ENCODE assay signal across 12 mouse cellular contexts in the genomic region with DNA sequence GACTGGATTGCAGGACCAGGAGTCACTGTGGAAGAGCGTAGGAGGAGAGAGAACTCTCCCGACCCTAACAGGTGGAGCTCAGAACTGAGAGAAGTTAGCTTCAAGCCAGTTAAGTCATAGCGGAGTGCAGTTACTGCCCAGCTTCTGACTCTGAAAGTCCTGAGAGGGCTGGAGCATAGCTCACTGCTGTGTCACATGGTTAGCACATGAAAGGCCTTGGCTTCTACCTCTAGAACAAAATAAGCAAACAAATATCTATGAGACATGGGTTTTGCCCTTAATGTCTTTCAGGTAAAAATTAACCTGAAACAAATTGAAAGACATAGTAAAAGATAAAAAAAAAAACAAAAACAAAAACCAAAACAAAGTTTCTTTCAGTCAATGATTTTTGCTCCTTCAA.
"Had no signal": no experiment of that assay in that cellular context is flagged by ENCODE, and none has a peak within 500 bp of the region (broad histone marks: within the 10 kb centered on the region; RNA-seq: fewer than 3 reads in every experiment).

No protein-coding gene starts in this region.

- ATAC-seq: intestine, embryonic 15.5 days; lung, postnatal 0 days had no signal

- H3K27me3 ChIP-seq: intestine, embryonic 15.5 days; limb, embryonic 12.5 days; neural tube, embryonic 12.5 days had no signal

- H3K36me3 ChIP-seq: intestine, embryonic 15.5 days; limb, embryonic 12.5 days; neural tube, embryonic 12.5 days had no signal

- H3K27ac ChIP-seq: intestine, embryonic 15.5 days; limb, embryonic 12.5 days; liver, embryonic 14.5 days; neural tube, embryonic 12.5 days had no signal

- H3K4me3 ChIP-seq: intestine, embryonic 15.5 days; limb, embryonic 12.5 days; neural tube, embryonic 12.5 days had no signal

- H3K9ac ChIP-seq: intestine, embryonic 15.5 days; limb, embryonic 12.5 days; liver, embryonic 14.5 days; neural tube, embryonic 12.5 days had no signal

- DNase-seq: liver; lung, adult 2 months; lung, postnatal 36 days; midbrain, embryonic 14.5 days; spleen, adult 18-20 months; thymus, adult 18-20 months; thymus, postnatal 14 days had no signal

- H3K9me3 ChIP-seq: intestine, embryonic 15.5 days; limb, embryonic 12.5 days; neural tube, embryonic 12.5 days had no signal

- H3K4me2 ChIP-seq: intestine, embryonic 15.5 days; limb, embryonic 12.5 days; neural tube, embryonic 12.5 days had no signal
